Mouse (Mus musculus) forebrain, embryonic 10.5 days (tissue): ENCODE measurements at regions not wholly inside any gene's neighbourhood (a gene's known extent, or its start where the extent isn't known, plus 50 kb on each side); places are given as distances from the start of the nearest gene placed in this dataset.
"Not testable (repeated sequence)": the region's sequence is repeated elsewhere in the genome, so short reads cannot be mapped to it uniquely, and the experiment has no call there.

ENCODE experiments used
- DNase-seq: peaks from one replicate; pipeline ENCODE4 v3.0.0-alpha.2; 2017; ENCODE audit warnings: low spot score; ENCODE audit errors: extremely low spot score
- H3K27ac ChIP-seq: fragments of 300-500 bp; sonication (generic); 2 replicates; pipeline ENCODE4 v1.5.1; 2016; ENCODE audit warnings: mild to moderate bottlenecking
- H3K27me3 ChIP-seq: fragments of 300-500 bp; sonication (generic); 2 replicates; pipeline ENCODE4 v1.6.1; 2016; ENCODE audit warnings: mild to moderate bottlenecking; ENCODE audit not compliant: poor library complexity, severe bottlenecking
- H3K36me3 ChIP-seq: fragments of 300-500 bp; sonication (generic); replicated peaks from 2 replicates; pipeline ENCODE4 v1.6.1; 2016; ENCODE audit warnings: mild to moderate bottlenecking, moderate library complexity
- H3K4me1 ChIP-seq: fragments of 300-500 bp; sonication (generic); 2 replicates; pipeline ENCODE4 v1.6.1; 2016
- H3K4me3 ChIP-seq: fragments of 300-500 bp; sonication (generic); 2 replicates; pipeline ENCODE4 v1.5.1; 2016; ENCODE audit warnings: mild to moderate bottlenecking, moderate library complexity
- H3K9me3 ChIP-seq: fragments of 300-500 bp; sonication (generic); 2 replicates; pipeline ENCODE4 v1.6.1; 2016; ENCODE audit warnings: mild to moderate bottlenecking, moderate library complexity
- WGBS: fragments of 180-500 bp; shearing (Covaris S2); methylation state at CpG from one replicate; pipeline ENCODE4 v1.1.7; 2016; 5-methylcytosine and 5-hydroxymethylcytosine counted together

- Histone ChIP-seq H3K27ac (no peak overlapping the region), H3K27me3 (no peaks in the 10 kb centered on the region), H3K4me1 (no peaks in the 10 kb centered on the region), H3K4me3 (no peak overlapping the region), H3K9me3 (no peaks in the 10 kb centered on the region), H3K36me3 (no peaks in the 10 kb centered on the region)
- no peak for DNase-seq
- WGBS, result 79% methylated on average over 5 of the region's 5 CpGs
These were observed 1977.6 kb downstream of the 9330182O14Rik start for GRCm38 (mm10) chr15:42111811-42112210.

GRCm38 (mm10) chr15:42127471-42127870, 1993.3 kb downstream of the 9330182O14Rik start:
- DNase-seq, result no peak
- H3K27ac ChIP-seq, result no peak overlapping the region
- H3K9me3 ChIP-seq, result no peaks in the 10 kb centered on the region
- H3K4me3 ChIP-seq, result no peak overlapping the region
- no peaks in the 10 kb centered on the region for H3K27me3 ChIP-seq
- no peaks in the 10 kb centered on the region for H3K36me3 ChIP-seq
- H3K4me1 ChIP-seq, result no peaks in the 10 kb centered on the region
- WGBS, result 84% methylated on average over 1 of the region's 1 CpGs

DNA sequence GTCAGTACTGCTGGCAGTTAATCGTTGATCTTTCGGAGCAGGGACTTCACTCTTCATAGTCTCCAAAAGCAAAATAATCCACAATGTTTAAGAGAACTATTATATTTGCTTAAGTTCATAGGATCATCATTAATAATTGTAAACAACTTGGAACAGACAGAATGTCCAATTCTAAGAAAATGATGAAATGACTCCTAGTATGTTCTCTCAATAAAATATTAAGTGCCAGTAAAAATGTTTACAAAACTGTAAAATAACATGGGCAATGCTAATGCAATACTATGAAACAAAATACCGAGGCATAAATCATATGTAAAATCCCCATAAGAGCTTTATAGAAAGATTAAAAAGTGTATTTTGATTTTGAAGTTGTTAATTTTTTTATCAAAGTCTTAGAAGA, 1994.8 kb downstream of the 9330182O14Rik start:
- 84% methylated on average over 3 of the region's 3 CpGs for WGBS
- Histone ChIP-seq H3K4me1 (no peaks in the 10 kb centered on the region), H3K4me3 (no peak overlapping the region), H3K9me3 (no peaks in the 10 kb centered on the region), H3K36me3 (no peaks in the 10 kb centered on the region), H3K27ac (no peak overlapping the region), H3K27me3 (no peaks in the 10 kb centered on the region)
- no peak for DNase-seq

DNA sequence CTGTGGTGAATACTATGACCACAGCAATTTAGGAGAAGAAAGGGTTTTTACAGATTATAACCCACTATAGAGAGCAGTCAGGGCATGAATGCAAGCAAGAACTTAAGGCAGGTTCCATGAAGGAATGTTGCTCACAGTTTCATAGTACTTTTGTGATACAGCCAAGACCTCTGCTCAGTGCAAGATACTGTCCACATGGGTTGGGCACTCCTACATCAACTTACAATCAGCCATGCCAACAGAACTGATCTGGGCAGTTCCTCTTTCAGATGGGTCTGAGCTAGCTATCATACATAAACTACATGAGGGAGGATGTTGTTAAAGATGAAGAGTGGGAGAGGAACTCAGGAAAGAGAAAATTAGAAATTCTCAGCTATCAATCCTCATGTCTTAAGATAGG, 2032.4 kb downstream of the 9330182O14Rik start:
- no peaks in the 10 kb centered on the region for H3K4me1 ChIP-seq
- no peaks in the 10 kb centered on the region for H3K9me3 ChIP-seq
- DNase-seq, result no peak
- no peaks in the 10 kb centered on the region for H3K36me3 ChIP-seq
- H3K27me3 ChIP-seq, result no peaks in the 10 kb centered on the region
- no peak overlapping the region for H3K27ac ChIP-seq
- no peak overlapping the region for H3K4me3 ChIP-seq

DNA sequence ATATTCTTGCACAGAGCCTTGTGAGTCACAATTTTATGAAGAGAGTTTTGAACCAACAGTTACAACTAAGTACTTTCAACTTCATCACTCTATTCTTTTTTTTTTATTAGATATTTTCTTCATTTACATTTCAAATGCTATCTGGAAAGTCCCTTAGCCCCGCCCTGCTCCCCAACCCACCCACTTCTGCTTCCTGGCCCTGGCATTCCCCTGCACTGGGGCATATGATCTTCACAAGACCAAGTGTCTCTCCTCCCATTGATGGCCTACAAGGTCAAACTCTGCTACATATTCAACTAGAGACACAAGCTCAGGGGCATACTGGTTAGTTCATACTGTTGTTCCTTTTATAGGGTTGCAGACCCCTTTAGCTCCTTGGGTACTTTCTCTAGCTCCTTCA, 2043.6 kb downstream of the 9330182O14Rik start:
- H3K27me3 ChIP-seq, H3K4me3 ChIP-seq, H3K9me3 ChIP-seq, H3K27ac ChIP-seq, DNase-seq, H3K4me1 ChIP-seq, H3K36me3 ChIP-seq: not testable (repeated sequence)
- 79% methylated on average over 1 of the region's 1 CpGs for WGBS

DNA sequence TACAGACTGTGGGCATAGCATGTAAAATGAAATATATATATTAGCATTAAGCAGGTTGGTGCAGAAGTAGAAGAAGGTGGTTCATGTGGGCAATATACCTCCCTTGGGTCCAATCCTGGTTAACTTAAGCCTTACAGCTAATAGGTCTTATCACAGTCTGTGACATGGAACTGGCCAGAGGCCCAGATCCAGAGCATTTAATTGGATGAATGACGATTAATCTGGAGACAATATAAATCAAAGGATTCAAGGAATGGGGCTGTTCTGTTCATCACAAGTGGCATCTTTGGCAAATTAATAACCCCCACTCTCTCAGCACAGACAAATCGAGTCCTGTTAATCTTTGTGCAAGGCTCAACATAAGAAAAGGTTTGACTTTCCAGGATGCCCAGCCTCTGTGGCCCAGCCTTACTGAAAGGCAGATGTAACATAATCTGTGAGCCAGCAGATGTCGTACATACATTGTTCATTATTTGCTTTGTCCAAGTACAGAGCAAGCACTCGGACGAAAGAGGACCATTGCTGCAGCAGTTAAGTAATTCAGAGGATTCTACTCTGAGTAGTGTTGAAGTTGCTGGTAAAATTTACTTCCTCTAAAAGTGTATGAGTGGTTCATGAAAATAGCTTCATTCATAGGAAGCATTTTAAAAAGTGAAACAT, 2073.2 kb downstream of the 9330182O14Rik start:
- Histone ChIP-seq H3K4me1 (peaks cover 11% of the 10 kb centered on the region; the same call in 1 of the 2 replicates), H3K36me3 (no peaks in the 10 kb centered on the region), H3K9me3 (no peaks in the 10 kb centered on the region), H3K27ac (no peak overlapping the region; the same call in 1 of the 2 replicates), H3K4me3 (no peak overlapping the region), H3K27me3 (no peaks in the 10 kb centered on the region)
- 51% methylated on average over 5 of the region's 5 CpGs for WGBS
- DNase-seq, result no peak

- 90% methylated on average over 11 of the region's 11 CpGs for WGBS
- Histone ChIP-seq H3K4me1 (no peaks in the 10 kb centered on the region), H3K9me3 (no peaks in the 10 kb centered on the region), H3K4me3 (no peak overlapping the region), H3K36me3 (no peaks in the 10 kb centered on the region), H3K27me3 (no peaks in the 10 kb centered on the region), H3K27ac (no peak overlapping the region)
- no peak for DNase-seq
These were observed 2085.3 kb downstream of the 9330182O14Rik start for GRCm38 (mm10) chr15:42219496-42219895.

DNA sequence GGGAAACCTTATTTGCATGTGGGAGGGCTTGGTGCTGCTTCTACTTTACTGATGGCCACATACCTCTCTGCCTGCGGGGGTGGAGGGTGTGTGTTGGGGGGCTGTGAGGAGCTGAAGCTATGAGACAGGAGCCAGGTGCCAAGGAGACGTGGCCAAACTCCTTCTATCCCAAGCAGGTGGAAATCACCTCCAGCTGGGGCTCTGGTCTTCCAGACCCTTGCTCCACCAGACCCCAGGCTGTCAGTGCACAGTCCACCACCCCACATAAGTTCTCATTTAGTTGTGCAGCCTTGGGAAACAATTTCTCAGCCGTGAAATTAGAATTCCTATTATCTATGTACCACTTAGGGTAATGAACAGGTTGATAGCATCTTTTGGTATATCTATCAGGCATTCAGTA, 2085.8 kb downstream of the 9330182O14Rik start:
- Histone ChIP-seq H3K9me3 (no peaks in the 10 kb centered on the region), H3K27ac (no peak overlapping the region), H3K36me3 (no peaks in the 10 kb centered on the region), H3K4me3 (no peak overlapping the region), H3K4me1 (no peaks in the 10 kb centered on the region), H3K27me3 (no peaks in the 10 kb centered on the region)
- 84% methylated on average over 3 of the region's 3 CpGs for WGBS
- no peak for DNase-seq

- WGBS, result 86% methylated on average over 1 of the region's 1 CpGs
- Histone ChIP-seq H3K27me3 (no peaks in the 10 kb centered on the region), H3K27ac (no peak overlapping the region), H3K36me3 (no peaks in the 10 kb centered on the region), H3K4me3 (no peak overlapping the region), H3K9me3 (no peaks in the 10 kb centered on the region), H3K4me1 (no peaks in the 10 kb centered on the region)
- DNase-seq, result no peak
These were observed 2090.8 kb downstream of the 9330182O14Rik start for GRCm38 (mm10) chr15:42225006-42225405.

DNA sequence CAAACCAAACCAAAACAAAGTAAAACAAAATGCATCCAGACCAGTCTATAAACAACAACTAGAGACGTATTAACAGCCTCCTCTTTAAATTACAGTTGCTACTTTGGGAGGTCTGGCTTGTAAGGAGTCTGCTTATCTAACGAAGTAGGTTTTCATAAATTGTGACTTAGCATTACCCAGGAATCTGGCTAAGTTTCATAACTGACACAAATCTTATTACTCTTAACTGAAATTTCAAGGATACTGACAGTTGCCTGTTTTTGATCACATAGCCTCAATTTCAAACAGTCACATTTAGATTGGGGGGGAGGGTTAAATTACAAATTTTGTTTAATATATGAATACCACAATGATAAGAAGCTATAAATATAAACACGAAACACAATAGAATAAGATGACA, 2097.5 kb downstream of the 9330182O14Rik start:
- Histone ChIP-seq H3K4me3 (no peak overlapping the region), H3K9me3 (peaks cover 15% of the 10 kb centered on the region), H3K27ac (no peak overlapping the region), H3K4me1 (no peaks in the 10 kb centered on the region), H3K27me3 (no peaks in the 10 kb centered on the region), H3K36me3 (no peaks in the 10 kb centered on the region)
- WGBS, result 91% methylated on average over 3 of the region's 3 CpGs
- no peak for DNase-seq

- Histone ChIP-seq H3K36me3 (no peaks in the 10 kb centered on the region), H3K4me1 (no peaks in the 10 kb centered on the region), H3K27ac (no peak overlapping the region), H3K27me3 (no peaks in the 10 kb centered on the region), H3K4me3 (no peak overlapping the region), H3K9me3 (peaks cover 8% of the 10 kb centered on the region; the same call in 1 of the 2 replicates)
- no peak for DNase-seq
- WGBS, result 100% methylated on average over 1 of the region's 1 CpGs
These were observed 2112.6 kb downstream of the 9330182O14Rik start for GRCm38 (mm10) chr15:42246812-42247211.

GRCm38 (mm10) chr15:42252730-42253330, 2118.7 kb downstream of the 9330182O14Rik start:
- Histone ChIP-seq H3K4me3 (no peak overlapping the region), H3K36me3 (no peaks in the 10 kb centered on the region), H3K9me3 (no peaks in the 10 kb centered on the region), H3K4me1 (no peaks in the 10 kb centered on the region), H3K27ac (no peak overlapping the region), H3K27me3 (no peaks in the 10 kb centered on the region)
- 83% methylated on average over 2 of the region's 2 CpGs for WGBS
- no peak for DNase-seq

DNA sequence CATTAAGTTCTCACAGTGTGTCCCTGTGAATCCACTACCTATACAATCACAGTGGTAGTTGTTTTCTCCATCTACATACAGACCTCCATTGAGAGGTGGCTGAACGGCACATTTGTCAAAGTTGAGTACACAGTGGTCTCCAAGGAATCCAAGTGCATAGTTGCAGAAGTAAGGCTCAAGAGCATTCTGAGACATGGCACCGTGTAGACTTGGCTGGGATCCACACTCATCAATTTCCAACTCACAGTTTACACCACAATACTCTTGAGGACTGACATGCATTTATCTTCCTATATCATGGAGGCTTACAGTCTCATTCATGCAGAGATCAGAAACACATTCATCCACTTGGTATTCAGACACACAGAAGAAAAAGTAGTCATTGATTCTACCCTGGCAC, 2122.2 kb downstream of the 9330182O14Rik start:
- H3K9me3 ChIP-seq, result no peaks in the 10 kb centered on the region
- no peaks in the 10 kb centered on the region for H3K36me3 ChIP-seq
- no peaks in the 10 kb centered on the region for H3K4me1 ChIP-seq
- no peak overlapping the region for H3K27ac ChIP-seq
- H3K27me3 ChIP-seq, result no peaks in the 10 kb centered on the region
- DNase-seq, result no peak
- H3K4me3 ChIP-seq, result no peak overlapping the region
- 89% methylated on average over 2 of the region's 2 CpGs for WGBS
